Mouse (Mus musculus) thymus, adult 2 months (tissue): ENCODE results near the gene Nhlh1.

Source experiments
- CTCF ChIP-seq: fragments of 200-500 bp; IDR thresholded peaks from 2 replicates; pipeline ENCODE4 v1.5.1; 2012; ENCODE audit warnings: mild to moderate bottlenecking, control low read depth, low read length, moderate library complexity, borderline replicate concordance; ENCODE audit not compliant: control insufficient read depth, poor library complexity, insufficient read depth; ENCODE audit errors: extremely low read depth
- POLR2A ChIP-seq: fragments of 200-500 bp; IDR thresholded peaks from 2 replicates; pipeline ENCODE4 v1.6.1; 2012; ENCODE audit warnings: mild to moderate bottlenecking, low read length, control low read depth, moderate library complexity; ENCODE audit not compliant: control insufficient read depth, poor library complexity, insufficient read depth; ENCODE audit errors: extremely low read depth

- TF ChIP-seq CTCF (no peak), POLR2A (no peak)
Measured at GRCm38 (mm10) chr1:172094295-172094694, 36.9 kb upstream of the Nhlh1 start.
